Mouse (Mus musculus): ENCODE data around the gene Tmem234. TPM values are rescaled to one million over a fixed set of nuclear protein-coding genes. Genes with fewer than 3 reads are reported as not detected.

Gene Tmem234
- polyA plus RNA-seq, 1 experiment from 2014 or later: 166 TPM

DNA sequence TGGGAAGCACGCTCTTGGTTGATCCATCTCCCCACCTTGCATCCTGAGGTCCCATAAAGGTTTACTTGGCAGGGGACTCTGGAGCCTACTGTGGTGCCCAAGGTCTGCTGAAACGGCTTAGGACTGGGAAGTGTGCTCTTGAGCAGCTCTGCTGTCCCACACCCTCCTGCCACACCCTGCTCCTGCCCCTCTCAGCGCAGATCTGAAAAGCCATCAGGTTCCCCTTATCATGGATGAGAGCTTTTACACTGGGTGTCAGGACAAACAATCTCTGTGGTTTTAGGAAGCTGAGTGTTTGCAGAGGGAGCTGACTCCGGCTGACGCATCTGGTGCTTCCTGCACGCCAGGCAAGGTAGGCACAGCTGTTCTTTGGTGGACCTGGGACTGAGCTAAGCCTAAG is 33.4 kb downstream of the Tmem234 start:
- Histone ChIP-seq H3K4me3 (ENCODE audit: low read depth, low read length) (no peak overlapping the region), H3K36me3 (ENCODE audit: control insufficient read depth, insufficient read depth, low read length) (peaks cover 99% of the 10 kb centered on the region), H3K27me3 (replicated peaks; ENCODE audit: control insufficient read depth, insufficient read depth, low read length) (no peaks in the 10 kb centered on the region), H3K4me1 (ENCODE audit: control insufficient read depth, insufficient read depth, low read length) (peaks cover 4% of the 10 kb centered on the region; the same call in 1 of the 2 replicates), H3K9ac (ENCODE audit: low read depth, low read length) (no peak overlapping the region), H3K4me2 (ENCODE audit: low read depth, low read length) (no peak overlapping the region), H3K9me3 (ENCODE audit: control insufficient read depth, low read length) (no peaks in the 10 kb centered on the region), H3K27ac (replicated peaks; ENCODE audit: low read depth, low read length) (no peak overlapping the region)
- no peak for ATAC-seq (ENCODE audit: low read depth)
- no peak for DNase-seq (ENCODE audit: low spot score)
- WGBS: 94% methylated on average over 6 of the region's 6 CpGs

DNA sequence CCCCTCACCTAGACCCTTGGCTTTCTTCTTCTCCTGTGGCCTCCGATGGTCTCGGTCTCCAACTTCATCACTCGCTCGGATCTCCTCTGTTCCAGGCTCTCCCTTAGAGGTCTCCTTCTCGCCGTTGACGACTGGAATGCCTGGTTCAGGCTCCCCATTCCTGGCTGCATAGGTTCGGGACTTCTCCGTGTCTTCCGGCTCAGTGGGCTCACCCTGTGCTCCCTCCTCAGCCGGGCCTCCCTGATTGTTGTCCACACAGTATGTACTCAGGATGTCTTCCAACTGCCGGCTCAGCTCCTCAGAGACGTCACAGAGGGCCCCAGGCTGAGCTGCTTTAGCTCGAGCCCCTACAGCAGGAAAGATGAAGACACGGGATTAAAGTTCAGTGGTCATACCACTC is 38.8 kb downstream of the Tmem234 start:
- H3K4me3 ChIP-seq (ENCODE audit: low read depth, low read length): peak overlapping the region; percentile 70
- 81% methylated on average over 15 of the region's 15 CpGs for WGBS
- ATAC-seq (ENCODE audit: low read depth) (no peak), DNase-seq (ENCODE audit: low spot score) (no peak)
- H3K9ac ChIP-seq (ENCODE audit: low read depth, low read length): peak overlapping the region; percentile 90; the same call in 1 of the 2 replicates
- H3K4me2 ChIP-seq (ENCODE audit: low read depth, low read length): peak overlapping the region; percentile 89
- peaks cover 53% of the 10 kb centered on the region for H3K36me3 ChIP-seq (ENCODE audit: control insufficient read depth, insufficient read depth, low read length)
- no peaks in the 10 kb centered on the region for H3K9me3 ChIP-seq (ENCODE audit: control insufficient read depth, low read length)
- H3K27ac ChIP-seq (replicated peaks; ENCODE audit: low read depth, low read length): no peak overlapping the region
- peaks cover 21% of the 10 kb centered on the region for H3K4me1 ChIP-seq (ENCODE audit: control insufficient read depth, insufficient read depth, low read length)
- H3K27me3 ChIP-seq (replicated peaks; ENCODE audit: control insufficient read depth, insufficient read depth, low read length): no peaks in the 10 kb centered on the region

DNA sequence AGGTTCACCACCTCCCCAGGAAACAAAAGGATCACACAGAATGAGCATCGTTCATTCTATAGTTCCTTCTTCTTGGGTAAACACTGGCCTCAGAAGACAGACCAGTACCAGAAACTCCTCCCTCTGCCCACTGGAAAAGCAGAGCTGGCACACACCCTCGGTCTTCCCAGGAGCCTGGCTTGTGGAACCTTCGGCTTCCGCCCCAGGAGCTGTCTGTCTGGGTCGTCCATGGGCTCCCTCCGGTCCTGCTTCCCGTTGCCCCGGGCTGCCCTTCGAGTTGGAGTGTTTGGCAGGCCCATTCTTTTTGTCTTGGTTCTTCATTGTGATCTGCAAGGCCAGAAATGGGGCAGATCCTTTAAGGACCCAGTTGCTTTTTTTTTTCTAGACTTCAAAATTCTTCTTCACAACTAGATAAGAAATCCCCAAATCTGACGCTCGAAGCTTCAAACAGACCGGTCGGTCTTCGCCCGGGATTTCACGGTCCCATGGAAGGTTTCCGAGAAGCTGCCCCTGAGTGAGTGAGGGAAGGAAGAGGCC is 39.7 kb downstream of the Tmem234 start:
- 3% methylated on average over 17 of the region's 17 CpGs for WGBS
- Histone ChIP-seq H3K36me3 (ENCODE audit: control insufficient read depth, insufficient read depth, low read length) (peaks cover 53% of the 10 kb centered on the region), H3K4me3 (ENCODE audit: low read depth, low read length) (peak overlapping the region; percentile 70)

DNA sequence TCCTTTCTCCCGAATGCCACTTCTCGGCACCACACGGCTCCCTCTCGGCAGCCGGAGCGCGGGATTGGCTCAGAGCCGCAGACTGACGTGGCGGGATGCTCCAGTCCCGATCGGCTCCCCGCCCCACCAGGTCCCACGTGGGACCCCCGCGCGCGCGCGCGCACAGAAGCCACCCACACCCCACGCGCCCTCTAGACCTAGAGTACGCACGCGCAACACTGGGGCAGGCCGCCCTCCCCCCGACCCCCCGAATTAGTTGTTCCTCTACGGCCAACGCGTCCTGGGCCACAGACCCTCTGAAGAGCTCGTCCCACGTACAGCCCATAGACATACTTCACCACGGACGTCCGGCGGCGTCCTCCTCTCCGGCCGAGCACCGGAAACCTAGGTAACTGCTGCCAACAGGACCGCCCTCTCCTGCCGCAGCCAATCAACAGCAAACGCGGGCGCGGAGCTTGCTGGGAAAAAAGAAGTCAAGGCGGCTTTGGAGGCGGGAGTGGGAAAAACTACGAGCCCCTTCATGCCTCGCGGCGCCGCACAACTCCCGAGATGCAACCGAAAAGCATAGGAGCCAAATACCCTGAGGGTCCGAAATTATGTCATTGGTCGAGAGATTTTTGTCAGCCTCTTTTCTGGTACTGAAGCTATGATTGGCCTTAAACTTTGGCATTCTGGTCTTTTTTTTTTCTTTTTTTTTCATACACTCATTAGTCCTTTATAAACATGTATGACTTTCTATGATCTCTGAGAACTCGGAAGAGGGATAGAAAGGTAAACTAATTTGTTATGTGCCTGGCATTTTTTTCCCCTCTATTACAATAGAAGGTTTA is 40.4 kb downstream of the Tmem234 start, which contains the start of gene Txlna:
TSS of gene Txlna (minus strand) at position 428 of the 830 bp plus-strand sequence.
- Histone ChIP-seq H3K4me1 (ENCODE audit: control insufficient read depth, insufficient read depth, low read length) (peaks cover 21% of the 10 kb centered on the region), H3K36me3 (ENCODE audit: control insufficient read depth, insufficient read depth, low read length) (peaks cover 53% of the 10 kb centered on the region), H3K9ac (ENCODE audit: low read depth, low read length) (peak within 1 kb of the TSS; percentile 90), H3K4me3 (ENCODE audit: low read depth, low read length) (peak within 1 kb of the TSS; percentile 70), H3K27me3 (replicated peaks; ENCODE audit: control insufficient read depth, insufficient read depth, low read length) (no peaks in the 10 kb centered on the region), H3K4me2 (ENCODE audit: low read depth, low read length) (peak within 1 kb of the TSS; percentile 89), H3K27ac (replicated peaks; ENCODE audit: low read depth, low read length) (peak within 1 kb of the TSS; percentile 94), H3K9me3 (ENCODE audit: control insufficient read depth, low read length) (no peaks in the 10 kb centered on the region)
- DNase-seq (ENCODE audit: low spot score) (peak; percentile 100), ATAC-seq (ENCODE audit: low read depth) (peak; percentile 95)
- WGBS: 1% methylated on average over 39 of the region's 60 CpGs

More for the DNA sequence above, 39.7 kb downstream of the Tmem234 start:
- no peaks in the 10 kb centered on the region for H3K9me3 ChIP-seq (ENCODE audit: control insufficient read depth, low read length)
- peak overlapping the region; percentile 90 for H3K9ac ChIP-seq (ENCODE audit: low read depth, low read length)
- peaks cover 21% of the 10 kb centered on the region for H3K4me1 ChIP-seq (ENCODE audit: control insufficient read depth, insufficient read depth, low read length)
- H3K27ac ChIP-seq (replicated peaks; ENCODE audit: low read depth, low read length): peak overlapping the region; percentile 94
- ATAC-seq (ENCODE audit: low read depth) (no peak), DNase-seq (ENCODE audit: low spot score) (peak; percentile 23)
- H3K27me3 ChIP-seq (replicated peaks; ENCODE audit: control insufficient read depth, insufficient read depth, low read length): no peaks in the 10 kb centered on the region
- H3K4me2 ChIP-seq (ENCODE audit: low read depth, low read length): peak overlapping the region; percentile 89

DNA sequence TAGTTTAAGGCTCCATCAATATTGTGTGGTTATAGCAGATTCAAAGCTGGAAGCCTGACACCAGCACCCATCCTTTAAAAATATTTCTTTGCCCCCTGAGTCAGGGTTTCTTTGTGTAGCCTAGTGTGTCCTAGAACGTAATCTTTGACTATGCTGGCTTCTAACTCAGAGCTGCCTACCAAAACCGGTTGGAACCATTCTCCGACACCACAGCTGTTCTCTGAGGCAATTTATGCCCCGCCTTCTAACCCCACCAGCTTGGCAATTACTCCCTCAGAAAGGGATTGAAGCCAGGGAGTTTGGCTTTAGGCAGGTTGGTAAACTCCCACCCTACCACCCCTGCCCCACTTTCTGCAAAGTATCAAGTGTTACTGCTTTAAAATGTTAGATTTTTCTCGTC is 41.3 kb downstream of the Tmem234 start:
- peak; percentile 60 for DNase-seq (ENCODE audit: low spot score)
- Histone ChIP-seq H3K4me2 (ENCODE audit: low read depth, low read length) (peak overlapping the region; percentile 89), H3K4me3 (ENCODE audit: low read depth, low read length) (peak overlapping the region; percentile 70), H3K36me3 (ENCODE audit: control insufficient read depth, insufficient read depth, low read length) (peaks cover 52% of the 10 kb centered on the region), H3K9me3 (ENCODE audit: control insufficient read depth, low read length) (no peaks in the 10 kb centered on the region), H3K27ac (replicated peaks; ENCODE audit: low read depth, low read length) (peak overlapping the region; percentile 75), H3K27me3 (replicated peaks; ENCODE audit: control insufficient read depth, insufficient read depth, low read length) (no peaks in the 10 kb centered on the region), H3K4me1 (ENCODE audit: control insufficient read depth, insufficient read depth, low read length) (peaks cover 21% of the 10 kb centered on the region), H3K9ac (ENCODE audit: low read depth, low read length) (peak overlapping the region; percentile 90; the same call in 1 of the 2 replicates)
- 38% methylated on average over 5 of the region's 5 CpGs for WGBS
- no peak for ATAC-seq (ENCODE audit: low read depth)

DNA sequence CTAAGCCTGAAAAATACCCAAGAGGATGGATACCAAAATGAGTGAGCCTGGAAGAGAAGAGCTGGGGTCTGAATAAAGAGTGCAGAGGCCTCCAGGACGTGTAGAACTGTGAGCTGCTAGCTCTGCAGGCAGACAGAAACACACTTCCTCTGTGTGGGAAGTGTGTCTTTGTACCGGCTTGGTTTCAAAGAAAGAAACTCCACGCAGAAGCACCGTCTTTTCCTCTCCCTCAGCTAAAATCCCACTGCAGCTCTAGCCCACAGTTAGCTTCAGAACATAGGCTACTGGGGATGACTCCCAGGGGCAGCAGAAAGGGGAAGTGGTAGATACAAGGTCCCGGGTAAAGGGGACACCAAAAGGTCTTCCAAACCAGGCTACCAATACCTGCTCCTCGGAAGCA is 44.7 kb downstream of the Tmem234 start:
- ATAC-seq (ENCODE audit: low read depth): no peak
- Histone ChIP-seq H3K36me3 (ENCODE audit: control insufficient read depth, insufficient read depth, low read length) (peaks cover 61% of the 10 kb centered on the region), H3K4me2 (ENCODE audit: low read depth, low read length) (no peak overlapping the region), H3K9ac (ENCODE audit: low read depth, low read length) (peak overlapping the region; percentile 10; the same call in 1 of the 2 replicates), H3K9me3 (ENCODE audit: control insufficient read depth, low read length) (no peaks in the 10 kb centered on the region), H3K27me3 (replicated peaks; ENCODE audit: control insufficient read depth, insufficient read depth, low read length) (no peaks in the 10 kb centered on the region), H3K4me1 (ENCODE audit: control insufficient read depth, insufficient read depth, low read length) (peaks cover 5% of the 10 kb centered on the region), H3K4me3 (ENCODE audit: low read depth, low read length) (no peak overlapping the region), H3K27ac (replicated peaks; ENCODE audit: low read depth, low read length) (no peak overlapping the region)
- 92% methylated on average over 6 of the region's 6 CpGs for WGBS
- no peak for DNase-seq (ENCODE audit: low spot score)

DNA sequence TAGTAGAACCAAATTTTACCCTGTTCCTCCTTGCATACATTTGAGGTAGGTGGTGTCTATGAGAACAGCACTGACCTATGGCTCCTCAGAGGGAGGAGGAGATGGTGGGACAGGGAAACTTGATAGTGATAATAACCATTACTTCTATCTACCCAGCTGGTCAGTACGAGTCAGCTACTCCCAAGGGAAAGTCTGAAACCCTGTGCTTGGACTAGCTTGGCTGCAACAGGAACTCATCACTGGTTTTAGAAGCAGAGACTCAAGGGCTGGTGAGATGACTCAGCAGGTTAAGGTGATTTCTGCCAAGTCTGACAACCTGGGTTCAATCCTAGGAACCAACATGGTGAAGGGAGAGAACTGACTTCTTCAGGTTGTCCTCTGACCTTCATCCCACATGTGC is 48.2 kb downstream of the Tmem234 start:
- no peak overlapping the region for H3K9ac ChIP-seq (ENCODE audit: low read depth, low read length)
- 62% methylated on average over 1 of the region's 1 CpGs for WGBS
- DNase-seq (ENCODE audit: low spot score): no peak
- no peaks in the 10 kb centered on the region for H3K27me3 ChIP-seq (replicated peaks; ENCODE audit: control insufficient read depth, insufficient read depth, low read length)
- no peak for ATAC-seq (ENCODE audit: low read depth)
- no peak overlapping the region for H3K4me3 ChIP-seq (ENCODE audit: low read depth, low read length)
- H3K4me1 ChIP-seq (ENCODE audit: control insufficient read depth, insufficient read depth, low read length): no peaks in the 10 kb centered on the region
- no peaks in the 10 kb centered on the region for H3K9me3 ChIP-seq (ENCODE audit: control insufficient read depth, low read length)
- H3K27ac ChIP-seq (replicated peaks; ENCODE audit: low read depth, low read length): no peak overlapping the region
- peaks cover 92% of the 10 kb centered on the region for H3K36me3 ChIP-seq (ENCODE audit: control insufficient read depth, insufficient read depth, low read length)
- H3K4me2 ChIP-seq (ENCODE audit: low read depth, low read length): no peak overlapping the region

DNA sequence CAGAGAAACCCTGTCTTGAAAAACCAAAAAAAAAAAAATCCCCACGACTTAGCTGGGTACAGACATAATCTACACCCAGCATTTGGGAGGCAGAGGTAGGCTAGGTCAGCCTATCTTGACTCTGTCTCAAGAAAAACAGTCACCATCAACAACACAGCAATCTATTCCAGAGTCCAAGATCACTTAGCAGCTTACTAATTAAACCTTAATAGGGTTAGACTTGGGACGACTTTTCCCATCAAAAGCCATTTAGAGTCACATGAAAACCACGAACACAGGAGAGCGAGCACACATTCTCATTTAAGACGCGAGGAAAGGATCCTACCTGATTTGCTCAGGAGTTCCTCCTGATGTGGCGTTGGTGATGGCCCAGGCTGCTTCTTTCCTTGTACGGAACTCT is 49.9 kb downstream of the Tmem234 start:
- Histone ChIP-seq H3K9ac (ENCODE audit: low read depth, low read length) (no peak overlapping the region), H3K27me3 (replicated peaks; ENCODE audit: control insufficient read depth, insufficient read depth, low read length) (no peaks in the 10 kb centered on the region), H3K27ac (replicated peaks; ENCODE audit: low read depth, low read length) (no peak overlapping the region), H3K4me3 (ENCODE audit: low read depth, low read length) (no peak overlapping the region), H3K9me3 (ENCODE audit: control insufficient read depth, low read length) (no peaks in the 10 kb centered on the region), H3K4me1 (ENCODE audit: control insufficient read depth, insufficient read depth, low read length) (no peaks in the 10 kb centered on the region), H3K36me3 (ENCODE audit: control insufficient read depth, insufficient read depth, low read length) (peaks cover 96% of the 10 kb centered on the region), H3K4me2 (ENCODE audit: low read depth, low read length) (no peak overlapping the region)
- ATAC-seq (ENCODE audit: low read depth): no peak
- DNase-seq (ENCODE audit: low spot score): no peak
- WGBS: 93% methylated on average over 8 of the region's 8 CpGs
